Mouse (Mus musculus): Measurements from ENCODE around the gene Nrp1.

The Nrp1 gene

GRCm38 (mm10) chr8:128358406-128358755, at the start of gene Nrp1:
TSS of gene Nrp1 (plus strand) at chr8:128358604.
- peak; percentile 45 to 46 for DNase-seq (ENCODE audit: low spot score in 2 of 2)

GRCm38 (mm10) chr8:128320797-128321196, 37.6 kb upstream of the Nrp1 start:
- no peak for DNase-seq (ENCODE audit: low spot score in 2 of 2)

- no peak for DNase-seq (ENCODE audit: low spot score in 2 of 2)
Observed at GRCm38 (mm10) chr8:128327281-128327680, 31.1 kb upstream of the Nrp1 start.

- no peak for DNase-seq (ENCODE audit: low spot score in 2 of 2)
Observed at GRCm38 (mm10) chr8:128327922-128328321, 30.5 kb upstream of the Nrp1 start.

GRCm38 (mm10) chr8:128329502-128329901, 28.9 kb upstream of the Nrp1 start:
- no peak for DNase-seq (ENCODE audit: low spot score in 2 of 2)

- no peak for DNase-seq (ENCODE audit: low spot score in 2 of 2)
Observed at GRCm38 (mm10) chr8:128335976-128336375, 22.4 kb upstream of the Nrp1 start.

GRCm38 (mm10) chr8:128338951-128339350, 19.5 kb upstream of the Nrp1 start:
- DNase-seq (ENCODE audit: low spot score in 2 of 2): no peak

GRCm38 (mm10) chr8:128339521-128339920, 18.9 kb upstream of the Nrp1 start:
- DNase-seq (ENCODE audit: low spot score in 2 of 2): no peak

GRCm38 (mm10) chr8:128350405-128350804, 8.0 kb upstream of the Nrp1 start:
- no peak for DNase-seq (ENCODE audit: low spot score in 2 of 2)

- no peak for DNase-seq (ENCODE audit: low spot score in 2 of 2)
Observed at GRCm38 (mm10) chr8:128351211-128351610, 7.2 kb upstream of the Nrp1 start.

- DNase-seq (ENCODE audit: low spot score in 2 of 2): no peak
Observed at GRCm38 (mm10) chr8:128352821-128353220, 5.6 kb upstream of the Nrp1 start.

- DNase-seq (ENCODE audit: low spot score in 2 of 2): no peak
Observed at GRCm38 (mm10) chr8:128353999-128354398, 4.4 kb upstream of the Nrp1 start.

GRCm38 (mm10) chr8:128355091-128355490, 3.3 kb upstream of the Nrp1 start:
- no peak for DNase-seq (ENCODE audit: low spot score in 2 of 2)

- no peak for DNase-seq (ENCODE audit: low spot score in 2 of 2)
Observed at GRCm38 (mm10) chr8:128356170-128356569, 2.2 kb upstream of the Nrp1 start.

- peak; percentile 32 to 47 for DNase-seq (ENCODE audit: low spot score in 2 of 2)
Observed at GRCm38 (mm10) chr8:128356796-128357539, 1.4 kb upstream of the Nrp1 start.

GRCm38 (mm10) chr8:128357540-128358405, 631 bp upstream of the Nrp1 start:
- peak; percentile 48 to 64 for DNase-seq (ENCODE audit: low spot score in 2 of 2)

GRCm38 (mm10) chr8:128358756-128359520, 534 bp downstream of the Nrp1 start:
- DNase-seq (ENCODE audit: low spot score in 2 of 2): peak in 1 of 2 experiments; percentile 33

GRCm38 (mm10) chr8:128359521-128360318, 1.3 kb downstream of the Nrp1 start:
- peak; percentile 31 to 51 for DNase-seq (ENCODE audit: low spot score in 2 of 2)

GRCm38 (mm10) chr8:128361343-128361870, 3.0 kb downstream of the Nrp1 start:
- DNase-seq (ENCODE audit: low spot score in 2 of 2): no peak

GRCm38 (mm10) chr8:128362940-128363595, 4.7 kb downstream of the Nrp1 start:
- DNase-seq (ENCODE audit: low spot score in 2 of 2): peak; percentile 77 to 89

Data from thymus, postnatal 10 days (tissue).